Mouse (Mus musculus) kidney, embryonic 14.5 days (tissue): ENCODE measurements around the gene Tiam2. TPM values are rescaled to one million over a fixed set of nuclear protein-coding genes. Genes with fewer than 3 reads are reported as not detected.

ENCODE experiments used
- ATAC-seq: fragments of 200-750 bp; cut with Nextera tagmentation; 2 replicates; pipeline ENCODE4 v1.8.0; 2017; ENCODE audit warnings: moderate number of reproducible peaks, mild to moderate bottlenecking, moderate TSS enrichment, moderate library complexity; ENCODE audit not compliant: low FRiP score, low TSS enrichment
- H3K27ac ChIP-seq: fragments of 300-500 bp; sonication (generic); 2 replicates; pipeline ENCODE4 v1.5.1; 2014; ENCODE audit warnings: low read depth, mild to moderate bottlenecking, low read length, moderate library complexity, mixed read lengths
- H3K27me3 ChIP-seq: fragments of 300-500 bp; sonication (generic); 2 replicates; pipeline ENCODE4 v1.6.1; 2014; ENCODE audit warnings: mild to moderate bottlenecking, low read length; ENCODE audit not compliant: control insufficient read depth, insufficient read depth
- H3K36me3 ChIP-seq: fragments of 300-500 bp; sonication (generic); 2 replicates; pipeline ENCODE4 v1.6.1; 2014; ENCODE audit warnings: low read length, mixed read lengths; ENCODE audit not compliant: control insufficient read depth, insufficient read depth
- H3K4me1 ChIP-seq: fragments of 300-500 bp; sonication (generic); 2 replicates; pipeline ENCODE4 v1.6.1; 2014; ENCODE audit warnings: low read length, mixed read lengths; ENCODE audit not compliant: control insufficient read depth, insufficient read depth
- H3K4me2 ChIP-seq: fragments of 300-500 bp; sonication (generic); replicated peaks from 2 replicates; pipeline ENCODE4 v1.6.1; 2014; ENCODE audit warnings: low read depth, mild to moderate bottlenecking, low read length
- H3K4me3 ChIP-seq: fragments of 300-500 bp; sonication (generic); 2 replicates; pipeline ENCODE4 v1.5.1; 2014; ENCODE audit warnings: mild to moderate bottlenecking, low read length
- H3K9ac ChIP-seq: fragments of 300-500 bp; sonication (generic); 2 replicates; pipeline ENCODE4 v1.6.1; 2014; ENCODE audit warnings: low read depth, mild to moderate bottlenecking, low read length, moderate library complexity
- H3K9me3 ChIP-seq: fragments of 300-500 bp; sonication (generic); 2 replicates; pipeline ENCODE4 v1.6.1; 2016; ENCODE audit warnings: low read length; ENCODE audit not compliant: control insufficient read depth
- WGBS: fragments of 180-500 bp; shearing (Covaris S2); extraction: QIAGEN DNeasy Blood & Tissue Kit; methylation state at CpG from one replicate; pipeline ENCODE4 v1.1.7; 2014; 5-methylcytosine and 5-hydroxymethylcytosine counted together
- polyA plus RNA-seq: library from polyadenylated mRNA; unstranded; fragments of >200 nt; fragmentation: Nextera tagmentation; extraction: Ambion mirVana; gene quantifications from 2 replicates; pipeline ENCODE4 v1.2.1, GENCODE M21; 2014

The Tiam2 gene
- polyA plus RNA-seq, 1 experiment from 2014 or later, result 4.5 TPM

DNA sequence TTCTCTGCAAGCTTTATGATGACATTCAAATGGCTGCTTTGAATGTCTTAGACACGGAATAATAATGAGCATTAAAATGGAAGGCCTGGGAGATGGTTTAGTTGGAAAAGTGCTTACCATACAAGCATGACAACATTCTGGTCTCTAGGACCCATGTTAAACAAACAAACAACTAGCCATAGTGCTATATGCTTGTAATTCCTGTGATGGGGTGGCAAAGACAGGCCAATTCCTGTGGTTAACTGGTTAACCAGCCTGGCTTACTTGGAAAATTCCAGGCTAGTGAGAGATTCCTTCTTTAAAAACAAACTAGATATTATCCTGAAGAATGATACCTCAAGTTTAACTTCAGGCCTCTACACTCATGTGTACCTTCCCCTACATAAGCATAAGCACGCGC, 140.3 kb downstream of the Tiam2 start:
- Histone ChIP-seq H3K27ac (no peak overlapping the region), H3K4me2 (no peak overlapping the region), H3K9ac (no peak overlapping the region), H3K4me1 (no peaks in the 10 kb centered on the region), H3K36me3 (no peaks in the 10 kb centered on the region; the same call in 1 of the 2 replicates), H3K9me3 (no peaks in the 10 kb centered on the region), H3K27me3 (no peaks in the 10 kb centered on the region), H3K4me3 (no peak overlapping the region)
- no peak for ATAC-seq
- WGBS, result 97% methylated on average over 3 of the region's 3 CpGs

GRCm38 (mm10) chr17:3467636-3468324, 141.4 kb downstream of the Tiam2 start:
- Histone ChIP-seq H3K36me3 (no peaks in the 10 kb centered on the region), H3K4me1 (no peaks in the 10 kb centered on the region), H3K4me2 (no peak overlapping the region), H3K4me3 (no peak overlapping the region), H3K9me3 (no peaks in the 10 kb centered on the region), H3K27ac (no peak overlapping the region), H3K9ac (no peak overlapping the region), H3K27me3 (no peaks in the 10 kb centered on the region)
- ATAC-seq, result no peak
- 79% methylated on average over 8 of the region's 8 CpGs for WGBS

GRCm38 (mm10) chr17:3472018-3472417, 145.6 kb downstream of the Tiam2 start:
- H3K4me3 ChIP-seq, result no peak overlapping the region
- H3K36me3 ChIP-seq, result no peaks in the 10 kb centered on the region
- no peaks in the 10 kb centered on the region for H3K27me3 ChIP-seq
- no peaks in the 10 kb centered on the region for H3K4me1 ChIP-seq
- no peak overlapping the region for H3K9ac ChIP-seq
- no peak overlapping the region for H3K27ac ChIP-seq
- no peak overlapping the region for H3K4me2 ChIP-seq
- no peaks in the 10 kb centered on the region for H3K9me3 ChIP-seq
- WGBS, result 84% methylated on average over 6 of the region's 6 CpGs
- ATAC-seq, result no peak

DNA sequence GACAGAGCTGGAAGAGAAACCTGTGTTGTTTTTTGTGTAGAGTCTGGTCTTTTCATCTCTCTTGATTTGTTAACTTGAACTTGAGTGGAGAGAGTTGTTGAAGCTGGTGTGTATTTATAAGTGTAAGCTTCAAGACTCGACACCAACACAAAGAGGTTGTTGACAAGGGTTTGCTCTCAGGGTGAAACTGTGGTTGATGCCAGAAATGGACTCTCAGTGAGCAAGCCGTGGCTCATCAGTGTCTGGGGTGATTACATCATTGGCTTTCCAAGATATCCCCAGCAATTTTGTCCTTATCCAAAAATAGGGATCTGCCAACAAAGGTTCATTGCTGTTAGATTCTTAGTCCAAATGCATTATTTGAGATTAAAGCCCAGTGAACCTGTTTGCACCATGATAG, 150.2 kb downstream of the Tiam2 start:
- no peaks in the 10 kb centered on the region for H3K36me3 ChIP-seq
- H3K4me1 ChIP-seq, result no peaks in the 10 kb centered on the region
- ATAC-seq, result no peak
- no peak overlapping the region for H3K9ac ChIP-seq
- no peak overlapping the region for H3K4me2 ChIP-seq
- no peaks in the 10 kb centered on the region for H3K27me3 ChIP-seq
- WGBS, result 82% methylated on average over 2 of the region's 2 CpGs
- no peak overlapping the region for H3K27ac ChIP-seq
- no peak overlapping the region for H3K4me3 ChIP-seq
- no peaks in the 10 kb centered on the region for H3K9me3 ChIP-seq

DNA sequence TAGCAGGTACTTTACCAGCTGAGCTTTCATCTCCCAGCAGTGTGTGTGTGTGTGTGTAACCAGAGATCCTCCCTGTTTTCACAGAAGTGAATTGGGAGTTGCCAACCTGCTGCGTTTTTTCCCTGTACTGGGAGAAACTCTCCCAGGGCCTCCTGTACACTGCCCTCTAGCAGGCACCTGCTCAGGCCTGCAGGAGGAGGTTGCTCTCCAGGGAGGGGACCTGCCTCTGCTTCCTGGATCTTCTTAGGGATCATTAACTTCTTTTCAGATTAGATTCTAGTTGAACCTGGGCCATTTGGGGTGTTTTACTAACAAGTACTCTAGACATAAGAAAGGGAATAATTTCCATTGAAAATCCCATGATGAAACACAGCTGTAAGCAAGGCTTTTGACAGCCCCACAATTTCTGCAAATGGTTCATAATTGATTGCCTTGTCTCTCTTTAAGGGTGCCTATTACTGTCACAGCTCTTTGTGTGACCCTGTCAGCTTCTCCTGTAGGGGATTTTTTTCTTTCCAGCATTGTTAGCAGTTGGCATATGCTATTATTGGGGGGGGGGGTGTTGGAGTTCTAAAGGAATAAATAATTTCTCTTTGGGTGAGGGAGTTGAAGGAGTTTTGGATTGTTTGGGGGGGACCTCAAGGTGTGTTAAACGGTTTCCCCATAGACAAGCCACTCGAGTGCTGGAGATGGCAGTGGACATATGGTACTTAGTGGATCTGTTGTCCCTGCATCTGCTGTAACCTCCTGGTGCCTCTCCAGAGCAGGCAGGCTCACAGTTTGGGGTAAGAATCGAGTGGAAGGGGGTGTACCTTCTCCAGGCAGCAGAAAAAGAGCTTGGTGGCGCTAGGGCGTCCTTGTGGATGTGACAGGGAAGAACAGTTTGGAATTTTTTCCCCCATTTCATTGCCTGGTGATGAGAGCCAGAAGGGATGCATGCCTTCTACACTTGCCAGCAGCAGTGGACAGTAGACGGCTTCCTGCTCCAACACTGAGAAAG, 155.5 kb downstream of the Tiam2 start:
- no peak overlapping the region for H3K4me2 ChIP-seq
- no peaks in the 10 kb centered on the region for H3K27me3 ChIP-seq
- no peak overlapping the region for H3K4me3 ChIP-seq
- no peak overlapping the region for H3K27ac ChIP-seq
- no peaks in the 10 kb centered on the region for H3K36me3 ChIP-seq
- H3K4me1 ChIP-seq, result no peaks in the 10 kb centered on the region
- WGBS, result 61% methylated on average over 7 of the region's 7 CpGs
- H3K9me3 ChIP-seq, result no peaks in the 10 kb centered on the region
- no peak overlapping the region for H3K9ac ChIP-seq
- ATAC-seq, result 0 out of 2 replicates have a peak, but pooled peaks have one; percentile 39

GRCm38 (mm10) chr17:3483091-3483490, 156.7 kb downstream of the Tiam2 start:
- H3K9me3 ChIP-seq, result no peaks in the 10 kb centered on the region
- no peak overlapping the region for H3K27ac ChIP-seq
- H3K4me3 ChIP-seq, result no peak overlapping the region
- no peaks in the 10 kb centered on the region for H3K27me3 ChIP-seq
- no peak overlapping the region for H3K9ac ChIP-seq
- ATAC-seq, result no peak
- no peak overlapping the region for H3K4me2 ChIP-seq
- H3K4me1 ChIP-seq, result no peaks in the 10 kb centered on the region
- WGBS, result 92% methylated on average over 8 of the region's 8 CpGs
- H3K36me3 ChIP-seq, result no peaks in the 10 kb centered on the region

DNA sequence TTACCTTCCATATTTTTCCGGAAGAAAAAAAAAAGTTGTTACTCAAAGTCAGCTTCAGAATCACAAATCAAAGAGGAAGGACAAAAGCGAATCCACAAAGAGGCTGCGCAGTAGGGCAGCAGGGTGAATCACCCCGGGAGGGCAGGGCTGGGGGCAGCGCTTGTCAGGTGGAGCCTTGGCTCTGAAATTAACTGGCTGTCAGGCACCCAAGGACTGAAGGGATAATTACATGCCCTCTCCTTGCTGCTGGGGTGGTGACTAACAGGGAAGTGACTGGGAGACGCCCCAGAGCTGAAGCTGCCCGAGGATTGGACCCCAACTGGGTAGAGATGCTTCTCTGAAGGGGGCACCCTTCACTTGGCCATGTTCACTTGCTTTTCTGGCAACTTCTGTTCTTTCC, 159.5 kb downstream of the Tiam2 start:
- Histone ChIP-seq H3K4me3 (no peak overlapping the region), H3K9ac (no peak overlapping the region), H3K27ac (no peak overlapping the region), H3K4me2 (no peak overlapping the region), H3K9me3 (no peaks in the 10 kb centered on the region), H3K36me3 (no peaks in the 10 kb centered on the region), H3K27me3 (no peaks in the 10 kb centered on the region), H3K4me1 (no peaks in the 10 kb centered on the region)
- WGBS, result 77% methylated on average over 7 of the region's 7 CpGs
- no peak for ATAC-seq

- Histone ChIP-seq H3K9ac (no peak overlapping the region), H3K4me3 (no peak overlapping the region), H3K27ac (no peak overlapping the region), H3K4me2 (no peak overlapping the region), H3K36me3 (no peaks in the 10 kb centered on the region), H3K4me1 (no peaks in the 10 kb centered on the region), H3K9me3 (no peaks in the 10 kb centered on the region), H3K27me3 (no peaks in the 10 kb centered on the region)
- 89% methylated on average over 4 of the region's 4 CpGs for WGBS
- no peak for ATAC-seq
These were observed 160.8 kb downstream of the Tiam2 start for GRCm38 (mm10) chr17:3487211-3487610.
